Mouse (Mus musculus): ENCODE results near the gene Fgfr2. TPM values are rescaled to one million over a fixed set of nuclear protein-coding genes. Genes with fewer than 3 reads are reported as not detected.

The Fgfr2 gene
- polyA plus RNA-seq, 3 experiments from 2014 or later: 0.27 TPM; not detected in 2

DNA sequence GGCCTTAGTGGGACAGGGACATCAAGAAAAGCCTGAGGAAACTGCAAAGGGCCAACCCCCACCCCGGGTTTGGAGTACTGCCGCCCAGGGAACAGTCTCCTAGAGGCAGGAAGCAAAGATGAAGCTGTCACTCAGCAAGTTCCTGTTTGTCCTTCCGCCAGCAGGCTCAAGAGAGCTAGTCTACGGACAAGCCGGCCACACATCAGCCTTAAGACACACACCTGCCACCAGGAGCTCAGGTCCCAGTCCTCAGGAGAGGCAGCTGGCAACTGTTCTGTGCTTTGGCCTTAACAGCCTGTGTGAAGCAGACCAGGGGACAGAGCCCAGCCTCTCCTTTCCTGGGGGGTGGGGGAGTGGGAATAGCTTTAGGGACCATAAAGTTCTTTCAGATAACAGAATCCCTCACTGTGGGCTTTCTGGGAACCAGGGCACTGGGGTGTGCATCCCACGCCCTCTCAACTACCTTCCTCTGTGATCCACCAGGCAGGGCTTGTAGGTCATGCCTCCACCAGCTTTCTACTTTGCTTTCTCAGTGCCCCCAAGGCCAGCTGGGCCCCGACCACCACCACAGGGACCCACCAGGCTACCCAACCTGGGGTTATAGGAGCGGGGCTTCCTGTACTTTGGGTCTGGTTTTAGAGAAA lies 409.5 kb downstream of the Fgfr2 start:
- ATAC-seq: no peak

DNA sequence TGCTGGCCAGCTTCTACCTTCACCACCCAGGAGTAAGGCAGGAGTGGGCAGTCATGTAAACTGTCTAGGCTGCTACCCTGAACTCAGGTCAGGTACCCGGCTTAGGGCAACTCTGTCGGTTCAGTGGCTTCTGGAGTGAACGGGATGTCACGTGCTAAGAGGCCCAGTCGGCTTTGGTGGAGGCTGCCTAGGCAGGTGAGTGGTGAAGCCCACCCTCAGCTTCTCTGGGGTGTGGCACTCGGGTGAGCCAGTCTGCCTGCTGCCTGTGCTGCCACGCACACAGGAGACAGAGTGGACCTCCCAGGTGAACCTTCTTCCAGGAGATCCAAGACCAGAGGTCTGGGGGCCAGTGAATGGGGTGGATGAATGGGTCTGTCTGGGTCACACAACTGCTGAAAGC lies 410.2 kb downstream of the Fgfr2 start:
- ATAC-seq: no peak

DNA sequence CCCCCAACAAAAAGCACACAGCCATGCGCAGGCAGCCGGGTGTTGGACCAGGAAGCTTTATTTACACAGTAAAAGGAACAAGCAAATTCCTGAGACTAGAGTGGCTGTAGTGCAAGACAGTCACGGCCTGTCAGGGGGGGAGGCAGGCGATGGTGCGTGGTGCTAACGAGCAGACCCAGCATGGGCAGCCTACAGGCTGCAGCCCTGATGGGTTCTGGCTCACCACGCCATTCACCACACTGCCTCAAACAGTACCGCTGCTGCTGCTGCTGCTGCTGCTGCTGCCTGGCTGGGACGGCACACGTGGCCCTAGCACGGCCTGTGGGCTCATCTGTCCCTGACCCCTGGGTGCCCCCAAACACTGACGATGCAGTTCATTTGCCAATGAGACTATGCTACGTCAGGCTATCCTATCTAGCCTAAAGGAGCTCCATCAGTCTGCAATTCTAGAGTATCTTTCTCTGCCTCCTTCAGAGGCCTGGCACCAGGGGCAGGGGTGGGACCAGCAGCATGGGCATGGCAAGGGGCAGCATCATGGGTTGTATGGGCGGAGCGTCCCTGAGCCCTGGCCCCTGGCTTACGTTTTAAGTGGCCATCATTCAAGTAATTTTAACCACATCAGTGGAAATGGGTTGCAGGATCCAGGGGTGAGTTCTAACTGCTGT lies 411.0 kb downstream of the Fgfr2 start:
- no peak for ATAC-seq

DNA sequence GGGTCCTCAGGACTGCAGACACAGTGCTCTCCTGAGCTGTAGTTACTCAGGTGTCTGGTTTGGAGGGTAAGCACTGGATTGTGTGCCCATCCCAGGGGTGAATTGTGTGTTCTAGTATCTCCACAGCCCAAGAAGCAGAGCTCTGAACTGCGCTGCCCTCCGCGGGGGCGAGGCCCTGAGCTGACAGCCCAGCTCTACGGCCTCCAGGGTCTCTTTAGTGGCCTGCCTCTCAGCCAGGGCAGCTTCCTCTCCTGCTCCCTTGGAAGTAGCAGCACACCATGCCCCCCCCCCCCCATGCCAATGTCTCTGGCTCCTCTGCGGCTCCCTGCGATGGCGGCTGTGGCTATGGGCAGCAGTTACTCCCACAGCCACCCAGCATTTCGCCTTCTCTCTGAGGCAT lies 411.6 kb downstream of the Fgfr2 start:
- no peak for ATAC-seq

DNA sequence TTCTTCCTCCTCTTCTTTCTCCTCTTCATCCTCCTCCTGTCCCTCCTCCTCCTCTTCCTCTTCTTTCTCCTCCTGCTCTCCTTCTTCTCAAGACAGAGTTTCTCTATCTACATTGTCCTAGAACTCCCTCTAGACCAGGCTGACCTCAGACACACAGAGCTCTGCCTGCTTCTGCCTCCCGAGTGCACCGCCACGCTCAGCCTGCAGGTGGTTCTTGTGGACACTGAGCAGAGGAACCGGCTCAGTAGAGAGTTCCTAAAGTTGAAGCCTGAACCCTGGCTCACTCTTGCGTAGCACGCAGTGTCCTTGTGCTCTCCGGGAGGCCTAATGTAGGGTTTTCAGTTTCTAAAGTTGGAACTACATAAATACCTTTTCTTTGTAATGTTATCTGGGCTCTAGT lies 418.0 kb downstream of the Fgfr2 start:
- ATAC-seq: no peak

DNA sequence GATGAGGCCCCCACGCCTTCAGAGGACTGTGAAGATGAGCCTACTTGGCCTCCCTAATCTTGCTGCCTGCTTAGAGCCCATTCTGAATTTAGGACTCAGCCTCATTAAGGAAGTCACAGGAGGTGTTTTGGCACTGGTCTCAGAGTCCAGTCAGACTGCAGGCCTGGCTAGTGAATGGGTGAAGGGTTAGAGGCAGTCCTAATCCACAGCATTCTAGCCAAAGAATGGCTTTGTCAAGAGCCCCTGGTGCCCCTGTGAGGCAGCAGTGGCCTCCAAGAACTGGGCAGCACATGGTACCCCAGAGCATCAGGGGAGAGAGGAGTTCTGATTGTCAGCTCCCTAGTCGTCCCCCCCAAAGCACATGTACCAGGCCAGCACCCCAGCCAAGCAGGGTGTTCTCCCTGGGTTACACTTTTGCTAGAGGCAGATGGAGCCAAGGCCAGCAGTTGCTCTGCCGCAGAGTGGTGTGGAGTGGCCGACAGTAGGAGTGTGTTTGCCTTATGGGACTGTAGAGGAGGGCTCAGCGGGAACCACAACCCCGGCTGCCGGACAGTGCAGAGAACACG lies 418.8 kb downstream of the Fgfr2 start:
- no peak for ATAC-seq

DNA sequence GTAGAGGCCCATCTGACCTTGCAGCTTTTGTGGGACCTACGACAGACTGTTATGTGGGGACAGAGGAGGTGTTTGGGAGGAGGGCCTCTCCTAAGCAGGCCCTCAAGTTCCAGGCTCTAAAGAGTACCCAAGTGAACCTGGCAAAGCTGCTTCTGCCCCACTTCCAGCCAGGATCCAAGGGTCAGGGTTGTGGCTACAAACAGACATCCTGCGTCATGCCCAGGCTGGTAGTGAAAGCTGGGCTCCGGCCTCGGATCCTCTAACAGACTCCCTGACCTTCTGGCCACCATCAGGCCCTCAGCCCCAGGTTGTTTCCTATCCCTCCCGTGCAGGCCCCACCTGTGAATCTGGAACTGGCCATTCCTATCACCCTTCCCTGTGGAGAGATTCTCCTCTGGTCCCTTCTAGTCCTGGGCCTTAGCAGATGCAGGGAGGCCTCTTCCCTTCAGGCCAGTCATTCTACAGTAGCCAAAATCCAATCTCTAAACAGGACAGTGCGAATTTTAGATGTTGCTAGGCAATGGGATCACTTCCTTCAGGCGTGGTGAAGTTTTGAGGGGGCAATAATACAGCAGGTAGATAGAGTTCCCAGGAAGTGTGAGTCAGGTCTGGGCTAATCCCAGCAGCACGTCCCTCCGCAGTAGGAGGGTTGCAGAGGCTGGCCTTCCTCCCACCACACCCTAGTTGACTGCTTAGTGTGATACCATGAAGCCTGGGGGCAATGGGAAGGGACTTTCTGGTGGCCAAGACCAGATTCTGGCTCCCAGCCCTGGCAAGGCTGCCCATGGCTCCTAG lies 419.4 kb downstream of the Fgfr2 start:
- no peak for ATAC-seq

DNA sequence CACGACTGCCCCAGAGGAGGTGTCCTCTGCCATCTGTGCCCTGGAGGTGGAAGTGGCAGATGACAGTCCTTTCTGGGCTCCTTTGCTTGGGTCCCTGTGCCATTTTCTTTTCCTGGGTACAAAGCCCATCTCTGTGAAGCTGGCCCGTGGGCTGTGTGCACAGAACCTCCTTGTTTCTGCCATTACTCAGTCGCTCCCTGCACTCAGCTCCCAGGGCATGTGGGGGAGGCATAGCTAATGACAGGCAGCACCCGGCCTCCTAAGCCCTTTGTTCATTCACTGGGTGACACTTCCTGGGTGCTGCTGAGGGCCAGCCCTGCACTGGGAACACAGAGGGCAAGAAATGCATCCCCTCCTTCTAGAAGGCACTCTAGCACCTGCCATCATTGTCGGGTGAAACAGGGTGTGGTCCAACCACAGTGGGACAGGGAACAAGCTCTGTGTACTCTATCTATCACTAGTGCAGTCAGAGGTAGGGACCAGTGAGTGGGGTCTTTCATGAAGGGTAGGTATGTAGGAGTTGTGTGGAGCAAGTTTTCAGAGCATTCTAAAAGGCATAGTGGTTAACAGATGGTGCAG lies 420.6 kb downstream of the Fgfr2 start:
- no peak for ATAC-seq

DNA sequence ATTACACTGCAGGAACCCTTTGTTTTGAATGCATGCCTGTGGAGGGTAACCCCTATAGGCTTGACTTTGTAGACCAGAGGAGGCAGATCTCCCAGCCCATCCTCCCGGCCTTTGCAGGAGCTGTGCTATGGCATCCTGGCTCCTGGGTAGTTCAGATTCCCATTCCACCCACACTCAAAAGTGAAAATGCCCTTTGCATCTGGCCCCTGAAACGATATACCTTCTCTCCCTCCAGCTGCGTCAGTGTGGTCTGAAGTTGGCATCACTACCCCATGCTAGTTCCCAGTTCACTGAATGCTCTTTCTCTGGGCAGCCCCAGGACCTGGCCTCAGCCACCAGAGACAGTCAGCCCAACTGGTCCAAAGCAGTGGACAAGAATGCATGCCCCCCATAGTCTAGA lies 421.1 kb downstream of the Fgfr2 start:
- no peak for ATAC-seq

DNA sequence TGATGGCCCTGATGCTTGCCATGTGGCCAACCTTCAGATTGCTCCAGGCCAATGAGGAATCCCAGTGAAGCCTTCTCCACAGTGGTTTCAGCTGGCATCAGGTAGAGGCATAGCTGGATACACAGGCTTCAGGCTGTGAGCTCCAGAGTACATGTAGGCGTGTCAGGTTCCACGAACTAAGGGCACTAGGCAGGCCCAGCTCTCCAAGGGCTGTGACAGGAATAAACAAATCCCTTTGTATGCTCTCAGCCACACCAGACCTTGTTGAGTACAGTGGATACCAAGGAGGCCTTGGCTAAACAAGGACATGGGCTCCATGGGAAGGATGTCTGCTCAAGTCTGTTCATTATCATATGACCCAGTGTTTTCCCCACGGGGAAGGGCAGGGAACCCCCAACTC lies 421.7 kb downstream of the Fgfr2 start:
- no peak for ATAC-seq

DNA sequence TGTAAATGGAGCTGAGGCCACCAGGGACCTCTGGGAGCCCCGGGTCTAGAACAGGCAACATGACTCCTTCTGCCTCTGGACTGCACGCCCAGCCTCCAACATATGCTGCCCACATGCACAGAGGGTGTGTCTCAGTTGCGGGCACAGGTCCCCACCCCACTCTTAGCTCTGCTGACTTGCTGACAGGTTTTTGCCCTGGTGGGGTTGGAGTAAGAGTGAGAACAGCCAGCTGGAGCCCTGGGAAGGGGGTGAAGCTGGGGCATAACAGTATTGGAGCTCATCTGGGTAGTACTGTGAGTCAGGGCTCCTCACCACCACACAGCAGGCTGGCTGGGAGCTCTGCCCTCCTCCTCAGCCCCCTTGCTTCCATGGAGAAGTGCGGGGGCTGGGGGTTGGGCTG lies 423.0 kb downstream of the Fgfr2 start:
- ATAC-seq: no peak

DNA sequence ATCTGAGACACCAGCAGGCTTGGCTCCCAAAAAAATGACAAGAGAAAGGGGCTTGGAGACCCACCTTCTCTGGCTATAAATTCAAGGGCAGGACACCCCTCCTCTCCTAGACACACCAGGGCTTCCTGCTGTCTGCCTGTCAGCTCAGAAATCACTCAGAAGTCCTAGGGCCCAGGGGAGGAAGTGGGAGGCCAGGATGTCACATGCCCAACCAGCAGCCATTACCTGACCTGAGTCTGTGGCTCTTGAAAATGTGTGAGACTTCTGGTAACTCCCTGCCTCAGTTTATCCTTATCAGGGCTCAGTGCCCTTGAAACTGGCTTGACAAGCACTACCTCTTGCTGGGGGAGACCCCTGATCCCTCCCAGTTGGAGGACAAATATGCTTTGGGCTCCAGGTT lies 423.5 kb downstream of the Fgfr2 start:
- ATAC-seq: peak; percentile 84

DNA sequence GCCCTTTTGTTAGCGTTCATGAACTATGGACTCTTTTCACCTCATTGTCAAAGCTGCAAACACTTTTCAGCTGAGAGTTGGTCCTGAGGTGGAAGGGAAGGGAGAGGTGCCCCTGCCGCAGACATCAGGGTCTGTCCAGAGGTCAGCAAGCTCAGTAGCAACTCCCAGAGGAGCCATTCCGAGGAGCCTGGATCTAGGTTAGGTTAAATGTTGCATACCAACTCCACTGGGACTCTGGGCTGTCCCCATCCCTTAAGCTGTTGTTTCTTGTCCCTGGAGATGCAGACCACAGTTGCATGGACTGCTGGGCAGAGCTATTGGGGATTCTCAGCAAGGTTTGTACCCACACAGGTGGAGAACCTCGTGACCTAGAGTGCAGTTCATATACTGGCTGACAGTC lies 424.0 kb downstream of the Fgfr2 start:
- no peak for ATAC-seq

DNA sequence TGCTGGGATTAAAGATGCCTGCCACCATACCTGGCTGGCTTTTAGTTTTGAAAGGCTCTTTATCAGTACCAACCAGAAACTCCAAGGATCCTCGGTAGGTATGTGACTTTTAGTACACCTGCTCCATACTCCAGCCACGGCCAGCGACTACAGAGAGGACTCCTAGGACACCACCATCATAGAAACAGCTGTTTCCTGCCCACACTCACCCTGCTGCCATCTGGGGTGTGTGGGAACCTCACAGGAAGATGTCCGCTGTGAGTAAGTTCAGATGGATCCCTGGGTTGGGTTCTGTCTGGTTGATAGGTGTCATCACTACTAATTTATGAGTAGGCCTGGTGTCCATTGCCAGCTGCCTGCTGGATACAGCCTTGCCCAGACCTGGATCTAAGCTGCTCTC lies 424.4 kb downstream of the Fgfr2 start:
- no peak for ATAC-seq

DNA sequence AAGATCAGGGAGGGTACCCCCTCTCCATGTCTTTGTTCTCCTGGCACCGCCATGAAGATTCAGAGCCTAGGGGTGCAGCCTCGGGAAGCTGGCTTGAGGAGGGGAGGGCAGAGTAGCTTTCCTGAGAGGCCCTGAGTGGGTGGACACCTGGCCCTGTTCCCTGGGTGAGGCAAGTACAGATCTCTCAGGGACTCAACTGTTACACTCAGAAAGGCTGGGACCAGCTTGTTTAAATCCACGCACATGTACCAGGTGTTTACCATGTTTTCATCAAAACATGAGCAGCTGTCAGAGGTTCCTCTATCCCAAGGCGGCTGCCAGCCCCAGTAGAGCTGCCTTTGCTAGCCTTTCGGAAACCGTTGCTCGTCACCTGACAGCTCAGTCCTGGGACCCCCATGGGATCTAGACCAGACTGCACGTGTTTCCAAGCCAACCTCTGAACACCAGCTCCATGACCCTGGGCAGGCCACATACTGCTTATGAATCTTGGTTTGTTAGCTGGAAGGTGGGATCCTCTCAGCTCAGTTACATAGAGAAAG lies 425.8 kb downstream of the Fgfr2 start:
- no peak for ATAC-seq

DNA sequence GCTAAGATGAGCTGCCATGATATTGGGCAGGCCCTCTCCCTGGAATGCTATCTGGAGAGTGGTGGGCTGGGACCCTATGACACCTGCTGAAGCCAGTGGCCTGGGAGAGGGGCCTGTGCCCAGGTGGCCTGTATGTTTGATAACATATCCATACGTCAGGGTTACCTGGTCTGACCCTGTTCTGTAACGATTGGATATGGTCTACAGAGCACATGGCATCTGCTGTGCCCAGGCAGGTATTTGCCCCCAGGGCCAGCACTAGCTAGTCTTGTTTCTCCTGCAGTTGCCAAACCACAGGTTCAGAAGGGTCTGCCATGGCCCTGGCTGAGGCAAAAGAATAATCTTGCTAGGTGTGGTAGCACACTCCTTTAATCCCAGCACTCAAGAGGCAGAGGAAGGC lies 429.6 kb downstream of the Fgfr2 start:
- no peak for ATAC-seq

DNA sequence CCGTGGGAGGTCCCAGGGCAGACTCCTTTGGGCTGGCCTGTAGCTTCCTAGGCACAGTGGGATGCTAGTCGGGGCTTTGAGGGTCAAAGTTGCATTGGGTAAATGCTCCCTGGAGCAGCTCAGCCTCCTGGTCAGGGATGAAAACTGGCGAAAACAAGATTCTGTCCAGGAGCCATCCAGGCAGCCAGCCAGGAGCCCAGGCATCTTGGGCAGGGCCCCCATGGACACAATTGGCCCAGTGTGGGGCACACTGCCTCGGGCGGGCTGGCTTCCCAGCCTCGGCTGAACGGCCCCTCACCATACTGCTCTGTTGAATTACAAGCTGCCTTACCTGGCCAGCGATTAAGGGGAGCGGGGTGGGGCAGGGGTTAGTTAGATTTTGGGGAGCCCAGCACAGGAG lies 430.4 kb downstream of the Fgfr2 start:
- no peak for ATAC-seq

DNA sequence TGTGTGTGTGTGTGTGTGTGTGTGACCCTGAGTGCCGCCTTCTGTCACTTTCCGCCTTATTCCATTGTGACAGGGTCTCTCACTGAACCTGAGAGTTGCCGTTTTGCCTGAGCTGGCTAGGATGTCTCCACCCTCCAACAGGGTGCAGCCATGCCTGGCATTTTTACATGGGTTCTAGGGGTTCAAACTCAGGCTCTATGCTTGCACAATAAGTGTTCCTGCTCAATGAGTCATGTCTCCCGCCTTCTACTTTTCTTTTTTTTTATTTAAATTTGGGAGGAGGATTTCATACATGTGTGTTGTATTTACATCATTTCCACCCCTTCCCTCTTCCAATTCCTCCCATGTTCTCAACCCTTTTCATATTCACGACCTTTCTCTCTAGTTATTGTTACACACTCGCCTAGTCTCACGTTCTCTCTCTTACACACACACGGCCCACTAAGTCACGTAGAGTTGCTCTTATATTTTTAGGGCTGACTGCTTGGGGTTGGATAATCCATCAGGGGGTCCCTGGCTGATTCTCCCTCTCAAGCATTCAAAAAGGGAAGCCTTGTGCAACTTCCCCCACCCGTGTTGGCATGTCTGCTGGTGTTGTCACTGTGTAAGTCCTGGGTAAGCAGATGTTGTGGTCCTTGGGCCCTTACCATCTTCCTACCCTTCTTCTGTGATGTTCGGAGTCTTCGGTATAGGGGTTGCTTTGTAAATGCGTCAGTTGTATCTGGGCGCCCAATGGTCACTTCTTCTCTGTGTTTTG lies 432.3 kb downstream of the Fgfr2 start:
- no peak for ATAC-seq

DNA sequence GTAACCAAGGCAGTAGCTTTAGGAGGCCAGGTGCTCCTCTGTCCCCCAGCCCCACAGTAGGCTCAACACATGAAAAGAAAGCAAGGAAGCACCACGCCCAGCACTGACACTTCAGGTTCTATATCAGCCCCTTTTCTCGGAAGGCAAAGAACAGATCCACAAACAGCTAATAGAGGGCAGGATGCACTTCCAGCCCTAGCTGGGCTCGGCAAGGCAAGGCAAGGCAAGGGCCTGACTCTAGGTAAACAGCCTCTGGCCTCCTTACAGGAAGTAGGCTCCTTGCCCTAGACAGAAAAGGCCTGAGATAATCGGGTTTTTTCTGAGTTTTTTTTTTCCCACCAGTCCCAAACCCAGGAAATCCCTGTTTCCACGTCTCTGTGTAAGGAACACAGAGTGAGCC lies 433.4 kb downstream of the Fgfr2 start:
- ATAC-seq: no peak

DNA sequence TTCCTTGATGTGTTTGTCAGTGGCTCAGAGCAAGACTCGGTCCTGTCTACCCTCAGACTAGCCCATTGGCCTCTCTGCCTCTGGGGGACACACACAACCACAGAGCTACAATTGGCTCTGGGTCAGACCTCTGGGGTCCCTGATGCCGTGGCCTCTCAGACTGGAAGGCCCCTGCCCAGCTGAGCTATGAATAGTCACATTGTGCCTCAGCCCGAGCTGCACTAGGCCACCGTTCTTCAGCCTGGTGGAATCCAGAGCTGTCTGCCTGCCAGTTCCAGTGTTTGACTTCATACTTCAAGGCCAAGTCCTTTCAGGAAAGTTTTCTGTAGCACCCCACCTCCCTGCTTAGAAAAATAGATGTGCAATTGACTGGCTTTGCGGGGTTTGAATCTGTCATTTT lies 434.4 kb downstream of the Fgfr2 start:
- ATAC-seq: no peak

DNA sequence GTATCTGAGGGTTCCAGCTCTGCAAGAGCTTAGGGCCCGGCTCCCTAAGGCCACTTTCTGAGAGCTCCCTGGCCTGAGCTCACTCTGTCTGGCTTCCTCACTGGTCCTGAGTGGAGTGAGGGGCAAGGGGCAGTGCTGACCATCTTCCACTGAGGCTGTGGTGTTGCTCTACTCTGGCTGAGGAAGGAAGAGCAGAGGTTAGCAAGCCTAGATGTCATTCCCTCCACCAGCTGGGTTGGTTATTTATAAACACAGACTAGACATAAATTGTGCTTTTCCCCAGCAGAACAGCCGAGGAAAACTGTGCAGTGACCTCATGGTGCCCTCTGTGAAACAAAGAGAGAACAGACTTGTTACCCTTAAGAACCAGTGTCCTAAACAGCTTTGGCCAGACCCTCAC lies 435.3 kb downstream of the Fgfr2 start:
- no peak for ATAC-seq

DNA sequence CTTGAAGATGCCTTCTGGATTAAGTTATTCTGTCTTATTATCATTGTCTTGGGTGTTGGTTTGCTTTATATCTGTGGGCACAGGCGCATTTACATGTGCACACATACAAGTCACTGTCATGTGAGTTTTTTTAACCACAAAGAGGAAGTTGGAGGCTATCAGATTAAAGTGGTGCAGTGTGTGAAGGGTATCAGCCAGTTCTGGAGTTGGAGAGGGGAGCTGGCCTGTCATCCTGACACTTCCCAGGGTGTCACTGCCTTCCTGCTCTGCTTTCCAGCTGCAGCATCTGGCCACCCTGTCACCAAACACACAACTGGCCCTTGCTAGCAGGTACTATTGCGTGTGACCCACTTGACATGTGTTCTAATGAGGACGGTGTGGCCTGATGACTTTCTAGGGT lies 436.6 kb downstream of the Fgfr2 start:
- ATAC-seq: peak; percentile 81

Data from inflammation-experienced regulatory T-cells, adult 6 months (primary cell).